In the genomic region with DNA sequence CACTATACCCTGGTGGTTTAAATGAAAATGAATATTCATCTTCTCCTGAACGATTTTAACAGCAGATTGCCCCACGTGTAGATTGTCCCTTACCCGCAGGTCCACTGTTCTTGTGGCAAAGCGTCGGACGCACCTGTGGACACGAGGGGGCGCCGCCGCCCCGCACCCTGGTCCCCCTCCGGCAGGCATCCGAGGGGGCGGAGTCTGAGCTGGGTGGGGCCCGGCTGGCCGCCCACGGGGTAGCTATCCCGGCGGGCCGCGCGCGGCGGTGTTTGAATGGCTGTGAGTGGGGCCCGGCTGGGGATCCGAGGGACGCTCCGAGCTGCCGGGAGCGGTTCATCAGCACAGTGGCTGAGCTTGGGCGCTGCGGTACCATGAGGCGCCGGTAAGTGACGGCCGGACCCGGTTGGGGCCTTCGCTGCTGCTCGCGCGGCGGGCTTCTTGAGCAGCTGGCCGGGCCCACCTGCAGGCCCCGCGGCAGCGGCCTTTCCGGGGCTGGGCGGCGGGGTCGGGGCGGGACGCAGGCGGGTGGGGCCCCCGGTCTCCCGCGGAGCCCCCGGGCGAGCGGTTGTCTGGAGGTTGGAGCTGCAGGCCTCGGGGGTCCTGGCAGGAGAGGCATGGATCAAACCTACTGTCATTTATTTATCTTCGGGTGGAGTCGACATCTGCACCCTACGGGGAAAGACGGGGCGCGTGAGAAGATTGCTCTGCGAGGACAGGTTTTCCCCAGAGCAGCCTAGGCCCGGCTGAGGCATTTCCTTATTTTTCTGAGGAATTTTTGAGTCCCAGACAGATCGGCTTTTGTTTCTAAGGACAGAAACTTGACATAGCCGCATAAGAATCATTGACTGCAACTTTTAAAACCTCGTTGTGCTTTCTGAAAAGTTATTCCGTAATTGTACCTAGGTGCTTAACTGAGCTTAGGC, we compare ENCODE assay signal across 7 mouse cellular contexts. TPM values are rescaled to one million over a fixed set of nuclear protein-coding genes. Genes with fewer than 3 reads are reported as not detected.
DNase-seq lines count a peak whose midpoint lies in the region; ATAC-seq and TF ChIP-seq lines count a peak whose summit lies in the region.

A gene (plus strand): TSS at position 239 of the 926 bp plus-strand sequence.

- peak; percentile 98 for DNase-seq in adrenal gland, adult 2 months
- peak; percentile 89 for DNase-seq in embryo, embryonic 11.5 days (ENCODE audit: low read depth, low spot score)
- DNase-seq in gastrocnemius, postnatal 4 days (ENCODE audit: low spot score in 2 of 2): peak; percentile 92 to 96
- peak; percentile 96 for DNase-seq in left cerebral cortex, postnatal 4 days

- ATAC-seq in intestine, postnatal 0 days: peak; percentile 100
- peak; percentile 100 for ATAC-seq in midbrain, embryonic 12.5 days (ENCODE audit: low FRiP score, low read depth)

- peak within 1 kb of the TSS; percentile 84 for H3K4me3 ChIP-seq in intestine, postnatal 0 days (ENCODE audit: low read depth, low read length)
- H3K4me3 ChIP-seq in midbrain, embryonic 12.5 days: peak within 1 kb of the TSS; percentile 95
- H3K4me3 ChIP-seq in small intestine, adult 2 months (ENCODE audit: low read depth, low read length): peak within 1 kb of the TSS; percentile 72

- H3K27me3 ChIP-seq in intestine, postnatal 0 days (replicated peaks; ENCODE audit: control insufficient read depth, insufficient read depth, low read length): no peaks in the 10 kb centered on the region
- 0 out of 2 replicates have a peak, but pooled peaks cover 3% of the 10 kb centered on the region for H3K27me3 ChIP-seq in midbrain, embryonic 12.5 days
- no peaks in the 10 kb centered on the region for H3K27me3 ChIP-seq in small intestine, adult 2 months (ENCODE audit: control insufficient read depth, insufficient read depth, low read length)

- peak within 1 kb of the TSS; percentile 75 for H3K4me2 ChIP-seq in intestine, postnatal 0 days (replicated peaks; ENCODE audit: low read depth)
- peak within 1 kb of the TSS; percentile 61 for H3K4me2 ChIP-seq in midbrain, embryonic 12.5 days (replicated peaks)

- H3K36me3 ChIP-seq in intestine, postnatal 0 days (ENCODE audit: control insufficient read depth, insufficient read depth): no peaks in the 10 kb centered on the region
- H3K36me3 ChIP-seq in midbrain, embryonic 12.5 days: no peaks in the 10 kb centered on the region
- H3K36me3 ChIP-seq in small intestine, adult 2 months (ENCODE audit: control insufficient read depth, insufficient read depth, low read length): no peaks in the 10 kb centered on the region

- intact Hi-C loops in left cerebral cortex, postnatal 4 days (cut with DNase I): loop anchor here (5.0 kb wide), 2 partner anchors 73 to 98 kb away; a partner anchor contains a TSS

- H3K9me3 ChIP-seq in intestine, postnatal 0 days (ENCODE audit: control insufficient read depth): no peaks in the 10 kb centered on the region
- H3K9me3 ChIP-seq in midbrain, embryonic 12.5 days: no peaks in the 10 kb centered on the region

- peak within 1 kb of the TSS; percentile 82 for H3K9ac ChIP-seq in intestine, postnatal 0 days (ENCODE audit: low read depth, low read length)
- peak within 1 kb of the TSS; percentile 95 for H3K9ac ChIP-seq in midbrain, embryonic 12.5 days (replicated peaks)

- under 1% methylated on average over 70 of the region's 72 CpGs for WGBS in intestine, postnatal 0 days
- WGBS in midbrain, embryonic 12.5 days: under 1% methylated on average over 72 of the region's 72 CpGs
- WGBS in small intestine, adult 2 months: under 1% methylated on average over 72 of the region's 72 CpGs

- TF ChIP-seq CTCF in intestine, postnatal 0 days (IDR thresholded peaks at IDR 0.05; ENCODE audit: low read depth): peak; percentile 99
- TF ChIP-seq CTCF in small intestine, adult 2 months (IDR thresholded peaks at IDR 0.05; ENCODE audit: extremely low read depth, insufficient read length, insufficient replicate concordance, low read depth, low read length): peak; percentile 85

- H3K4me1 ChIP-seq in intestine, postnatal 0 days (replicated peaks; ENCODE audit: control insufficient read depth, insufficient read depth, low read length): peaks cover 4% of the 10 kb centered on the region; the same call in 1 of the 2 replicates
- peaks cover 11% of the 10 kb centered on the region for H3K4me1 ChIP-seq in midbrain, embryonic 12.5 days
- peaks cover 2% of the 10 kb centered on the region; the same call in 1 of the 2 replicates for H3K4me1 ChIP-seq in small intestine, adult 2 months (ENCODE audit: control insufficient read depth, insufficient read depth, insufficient read length, low read length)

- peak; percentile 64; the same call in 1 of the 2 replicates for TF ChIP-seq POLR2A in small intestine, adult 2 months (IDR thresholded peaks at IDR 0.05; ENCODE audit: low read depth, low read length)

- peak within 1 kb of the TSS; percentile 63 for H3K27ac ChIP-seq in intestine, postnatal 0 days (ENCODE audit: low read depth, low read length)
- peak within 1 kb of the TSS; percentile 87 for H3K27ac ChIP-seq in midbrain, embryonic 12.5 days (replicated peaks)
- H3K27ac ChIP-seq in small intestine, adult 2 months (ENCODE audit: insufficient read depth, low read depth, low read length): no peak within 1 kb of the TSS

RNA-seq across cellular contexts. Expression of the gene that starts here (rescaled TPM):
- 10 to 100 TPM; 10.4 to 10.5 TPM for total RNA-seq in adrenal gland, adult 2 months (2021)
- 0.30 and 0.35 TPM in 2 replicates for polyA plus RNA-seq in adrenal gland, adult 2 months (2012; rRNA removed)
- 10 to 100 TPM; 14.7 to 15.5 TPM for total RNA-seq in gastrocnemius, postnatal 4 days (2021)
- 16.9 and 17.0 TPM in 2 replicates for polyA plus RNA-seq in intestine, postnatal 0 days (2015; fragmentation: Nextera tagmentation; extraction: Ambion mirVana)
- 10 to 100 TPM; 21.0 to 22.4 TPM for total RNA-seq in left cerebral cortex, postnatal 4 days (2021)
- polyA plus RNA-seq in midbrain, embryonic 12.5 days (2016; fragmentation: Nextera tagmentation; extraction: Ambion mirVana): 43.5 and 44.2 TPM in 2 replicates
- 0.06 and 0.27 TPM in 2 replicates for polyA plus RNA-seq in small intestine, adult 2 months (2012; rRNA removed)

Comparison
In these comparisons a context has a peak if more than half of its experiments do, and no peak if none do; other contexts are left out.
1. RNA of the gene that starts here (polyA plus RNA-seq): 43.5 to 44.2 TPM in midbrain, embryonic 12.5 days and 16.9 to 17.0 TPM in intestine, postnatal 0 days; 0.30 to 0.35 TPM in adrenal gland, adult 2 months and 0.06 to 0.27 TPM in small intestine, adult 2 months; every median in the first group is over 10 times any median in the second.
2. Peak in every context shown above with its lines, with median percentiles within 50 percentile points of each other: DNase-seq and H3K4me3 ChIP-seq.